Mouse (Mus musculus) heart, embryonic 16.5 days (tissue): Measurements from ENCODE around the gene Ndufa12. TPM values are rescaled to one million over a fixed set of nuclear protein-coding genes. Genes with fewer than 3 reads are reported as not detected.

Source experiments
- ATAC-seq: fragments of 200-750 bp; cut with Nextera tagmentation; replicated peaks from 2 replicates; pipeline ENCODE4 v1.8.0; 2017; ENCODE audit warnings: moderate number of reproducible peaks; ENCODE audit not compliant: insufficient read depth, low FRiP score; ENCODE audit errors: extremely low read depth
- H3K27ac ChIP-seq: fragments of 300-500 bp; sonication (generic); 2 replicates; pipeline ENCODE4 v1.5.1; 2014; ENCODE audit warnings: mild to moderate bottlenecking, low read length, control low read depth, moderate library complexity
- H3K27me3 ChIP-seq: fragments of 300-500 bp; sonication (generic); 2 replicates; pipeline ENCODE4 v1.6.1; 2014; ENCODE audit warnings: low read length, mixed read lengths; ENCODE audit not compliant: control insufficient read depth, insufficient read depth
- H3K36me3 ChIP-seq: fragments of 300-500 bp; sonication (generic); 2 replicates; pipeline ENCODE4 v1.6.1; 2014; ENCODE audit not compliant: control insufficient read depth, insufficient read depth
- H3K4me1 ChIP-seq: fragments of 300-500 bp; sonication (generic); 2 replicates; pipeline ENCODE4 v1.6.1; 2014; ENCODE audit warnings: low read length, mixed read lengths; ENCODE audit not compliant: control insufficient read depth, insufficient read depth
- H3K4me2 ChIP-seq: fragments of 300-500 bp; sonication (generic); 2 replicates; pipeline ENCODE4 v1.6.1; 2014; ENCODE audit warnings: low read depth, mild to moderate bottlenecking, control low read depth, low read length
- H3K4me3 ChIP-seq: fragments of 300-500 bp; sonication (generic); 2 replicates; pipeline ENCODE4 v1.5.1; 2014; ENCODE audit warnings: mild to moderate bottlenecking, control low read depth, low read length
- H3K9ac ChIP-seq: fragments of 300-500 bp; sonication (generic); 2 replicates; pipeline ENCODE4 v1.6.1; 2014; ENCODE audit warnings: low read length, control low read depth
- H3K9me3 ChIP-seq: fragments of 300-500 bp; sonication (generic); replicated peaks from 2 replicates; pipeline ENCODE4 v1.6.1; 2016; ENCODE audit warnings: low read length; ENCODE audit not compliant: control insufficient read depth
- WGBS: fragments of 180-500 bp; shearing (Covaris S2); extraction: QIAGEN DNeasy Blood & Tissue Kit; methylation state at CpG from one replicate; pipeline ENCODE4 v1.1.7; 2014; 5-methylcytosine and 5-hydroxymethylcytosine counted together
- polyA plus RNA-seq: library from polyadenylated mRNA; unstranded; fragments of >200 nt; fragmentation: Nextera tagmentation; extraction: Ambion mirVana; gene quantifications from 2 replicates; pipeline ENCODE4 v1.2.1, GENCODE M21; 2015

The Ndufa12 gene
- polyA plus RNA-seq, result 593 and 824 TPM in 2 replicates

DNA sequence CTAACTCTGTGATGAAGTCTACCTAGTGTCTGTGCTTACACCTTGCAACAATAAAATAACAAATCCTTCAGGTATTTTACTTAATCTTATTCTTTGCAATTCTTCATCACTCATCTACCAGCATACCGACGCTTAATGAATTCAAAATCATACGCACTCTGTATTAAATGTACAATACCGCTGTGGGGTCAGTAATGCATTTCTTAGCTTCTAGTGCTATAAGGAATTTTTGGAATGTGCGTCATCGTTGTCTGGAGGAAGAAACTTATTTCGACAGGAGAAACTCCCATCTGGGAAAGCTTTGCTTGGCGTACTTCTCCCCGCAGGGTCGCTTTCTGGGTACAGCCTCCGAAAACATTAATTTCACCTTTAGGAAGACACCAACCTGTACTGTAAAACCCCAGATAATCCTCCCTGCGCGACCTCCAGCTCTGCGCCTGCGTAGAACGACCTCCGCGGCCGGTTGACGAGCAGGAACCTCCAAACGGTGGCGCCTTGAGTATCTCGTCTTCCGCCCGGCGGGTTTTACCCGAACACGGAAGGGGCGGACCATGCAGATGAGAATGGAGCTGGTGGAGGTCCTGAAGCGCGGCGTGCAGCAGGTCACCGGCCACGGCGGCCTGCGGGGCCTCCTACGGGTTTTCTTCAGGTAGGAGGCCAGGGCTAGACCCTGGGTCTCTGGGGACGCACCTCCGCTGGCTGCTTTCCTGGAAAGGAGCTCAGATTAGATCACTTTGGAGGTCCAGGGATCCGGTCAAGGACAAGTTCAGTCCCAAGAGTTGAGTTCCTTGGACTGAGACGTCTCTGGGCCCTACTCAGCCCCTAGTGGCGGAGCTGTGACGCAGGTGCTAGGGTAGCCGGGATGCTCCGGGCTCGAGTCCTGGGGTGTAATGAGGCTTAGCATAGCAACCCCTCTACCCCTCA lies at the start of gene Ndufa12:
Ndufa12 (plus strand) TSS at position 239 of the 924 bp plus-strand sequence.
- peak within 1 kb of the TSS; percentile 85 for H3K4me2 ChIP-seq
- peak within 1 kb of the TSS; percentile 91 for H3K27ac ChIP-seq
- no peaks in the 10 kb centered on the region for H3K27me3 ChIP-seq
- no peaks in the 10 kb centered on the region for H3K9me3 ChIP-seq
- peak; percentile 95 for ATAC-seq
- under 1% methylated on average over 46 of the region's 46 CpGs for WGBS
- peaks cover 5% of the 10 kb centered on the region for H3K4me1 ChIP-seq
- peak within 1 kb of the TSS; percentile 84 for H3K4me3 ChIP-seq
- peak within 1 kb of the TSS; percentile 88 for H3K9ac ChIP-seq
- peaks cover 19% of the 10 kb centered on the region for H3K36me3 ChIP-seq

DNA sequence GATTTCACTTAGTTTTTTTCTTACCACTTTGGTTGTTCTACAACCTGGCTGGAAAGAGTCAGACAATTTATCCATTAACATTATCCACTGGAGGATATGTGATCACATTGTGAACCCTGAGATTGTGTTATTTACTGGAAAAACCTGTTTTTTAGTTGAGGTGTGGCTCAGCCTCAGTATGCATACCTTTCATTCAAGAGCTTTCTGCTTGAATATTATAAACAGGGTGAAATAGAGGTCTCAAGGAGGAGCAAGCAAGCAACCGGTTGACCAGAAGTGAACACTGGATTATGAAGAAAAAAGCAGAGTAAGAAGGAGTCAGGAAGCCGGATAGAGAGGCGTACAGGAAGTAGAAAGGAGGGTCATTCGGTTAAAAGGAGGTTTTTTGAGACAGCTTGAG lies 47.0 kb upstream of the Ndufa12 start:
- Histone ChIP-seq H3K9me3 (no peaks in the 10 kb centered on the region), H3K4me1 (peaks cover 14% of the 10 kb centered on the region), H3K9ac (no peak overlapping the region), H3K27me3 (no peaks in the 10 kb centered on the region), H3K4me3 (no peak overlapping the region), H3K27ac (no peak overlapping the region), H3K36me3 (no peaks in the 10 kb centered on the region), H3K4me2 (no peak overlapping the region)
- ATAC-seq, result no peak
- WGBS, result 72% methylated on average over 4 of the region's 4 CpGs

DNA sequence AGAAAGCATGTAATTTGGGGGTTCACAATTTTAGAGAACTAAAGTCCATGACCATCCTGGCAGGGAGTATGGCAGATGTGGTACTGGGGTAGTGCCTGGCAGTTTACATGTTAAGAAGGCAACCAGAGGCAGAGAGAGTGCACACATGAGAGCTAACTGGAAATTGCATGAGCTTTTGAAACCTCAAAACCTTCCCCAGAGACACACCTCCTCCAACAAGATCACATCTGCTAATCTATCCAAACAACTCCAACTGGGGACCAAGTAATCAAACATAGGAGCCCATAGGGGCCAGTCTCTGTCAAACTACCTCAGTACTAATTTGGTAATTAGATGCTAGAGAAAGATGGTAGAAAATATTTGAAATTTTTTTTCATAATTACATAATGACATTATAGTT lies 44.7 kb upstream of the Ndufa12 start:
- no peak overlapping the region for H3K4me2 ChIP-seq
- H3K9me3 ChIP-seq, result no peaks in the 10 kb centered on the region
- H3K27me3 ChIP-seq, result no peaks in the 10 kb centered on the region
- peaks cover 8% of the 10 kb centered on the region for H3K4me1 ChIP-seq
- H3K36me3 ChIP-seq, result peaks cover 14% of the 10 kb centered on the region
- H3K4me3 ChIP-seq, result no peak overlapping the region
- no peak for ATAC-seq
- no peak overlapping the region for H3K27ac ChIP-seq
- H3K9ac ChIP-seq, result no peak overlapping the region

DNA sequence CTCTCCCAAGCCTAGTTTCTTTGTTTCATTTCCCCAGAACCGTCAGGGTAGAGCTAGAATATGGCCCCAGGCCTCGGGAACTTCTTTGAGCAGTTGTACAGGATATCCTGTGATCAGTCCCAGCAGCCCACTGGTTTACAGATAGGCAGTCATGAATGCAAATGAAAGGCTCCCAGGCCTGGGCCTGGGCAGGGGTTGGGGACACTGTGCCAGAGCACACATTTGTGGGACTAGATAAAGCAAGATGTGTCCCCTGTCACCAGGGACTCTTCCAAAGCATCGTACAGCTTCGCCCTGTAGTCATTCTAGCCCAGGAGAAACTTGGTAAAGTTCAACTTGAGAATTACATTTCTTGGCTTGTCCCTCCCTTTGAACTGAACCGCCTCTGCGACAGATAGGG lies 39.6 kb upstream of the Ndufa12 start:
- Histone ChIP-seq H3K36me3 (peaks cover 30% of the 10 kb centered on the region), H3K27me3 (no peaks in the 10 kb centered on the region), H3K9me3 (no peaks in the 10 kb centered on the region), H3K4me2 (no peak overlapping the region), H3K9ac (no peak overlapping the region), H3K4me3 (no peak overlapping the region), H3K27ac (no peak overlapping the region), H3K4me1 (no peaks in the 10 kb centered on the region)
- WGBS, result 80% methylated on average over 6 of the region's 6 CpGs
- ATAC-seq, result no peak

DNA sequence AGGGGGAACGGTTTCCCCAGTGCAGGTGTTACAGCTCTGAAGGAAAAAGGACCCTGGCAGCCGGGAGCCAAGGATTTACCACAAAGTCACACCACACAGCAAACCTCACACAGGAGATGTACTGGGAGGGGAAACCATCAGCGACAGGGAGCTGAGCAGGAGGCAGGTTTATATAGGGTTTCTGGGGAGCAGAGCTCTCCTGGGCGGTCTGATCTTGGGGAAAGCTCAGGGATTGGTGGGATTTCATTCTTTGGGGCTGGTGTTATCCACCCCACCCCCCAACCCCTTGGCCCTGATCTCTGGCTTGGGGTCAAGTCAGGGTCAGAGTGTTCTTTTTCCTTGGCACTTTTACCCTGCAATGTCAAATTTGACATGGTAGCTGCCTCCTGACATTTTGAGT lies 39.1 kb upstream of the Ndufa12 start:
- 84% methylated on average over 4 of the region's 4 CpGs for WGBS
- no peaks in the 10 kb centered on the region for H3K4me1 ChIP-seq
- H3K36me3 ChIP-seq, result peaks cover 30% of the 10 kb centered on the region

DNA sequence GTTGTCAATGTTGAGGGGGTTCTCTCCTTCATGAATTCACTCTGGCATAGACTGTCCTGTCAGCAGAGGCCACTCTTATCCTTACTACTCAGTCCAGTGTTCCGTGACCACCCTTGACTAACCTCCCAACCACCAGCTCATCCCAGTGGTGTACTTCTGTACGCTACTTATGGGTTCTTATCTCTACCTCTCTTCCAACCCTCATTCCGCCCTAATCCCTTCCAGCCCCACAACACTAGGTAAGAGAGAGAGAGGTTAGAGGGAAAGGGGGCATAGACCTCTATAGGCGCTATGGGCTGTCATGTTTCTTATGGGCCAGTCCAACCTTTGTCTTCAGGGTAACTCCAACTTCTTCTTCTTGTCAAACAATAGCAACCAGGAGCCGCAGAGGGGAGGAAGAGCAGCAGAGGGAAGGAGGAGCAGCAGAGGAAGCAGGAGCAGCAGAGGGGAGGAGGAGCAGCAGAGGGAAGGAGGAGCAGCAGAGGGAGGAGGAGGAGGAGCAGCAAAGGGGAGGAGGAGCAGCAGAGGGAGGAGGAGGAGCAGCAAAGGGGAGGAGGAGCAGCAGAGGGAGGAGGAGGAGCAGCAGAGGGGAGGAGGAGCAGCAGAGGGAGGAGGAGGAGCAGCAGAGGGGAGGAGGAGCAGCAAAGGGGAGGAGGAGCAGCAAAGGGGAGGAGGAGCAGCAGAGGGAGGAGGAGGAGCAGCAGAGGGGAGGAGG lies 37.3 kb upstream of the Ndufa12 start:
- Histone ChIP-seq H3K9ac (no peak overlapping the region), H3K4me3 (no peak overlapping the region), H3K27ac (no peak overlapping the region), H3K27me3 (no peaks in the 10 kb centered on the region), H3K36me3 (peaks cover 35% of the 10 kb centered on the region), H3K4me2 (no peak overlapping the region), H3K9me3 (no peaks in the 10 kb centered on the region), H3K4me1 (no peaks in the 10 kb centered on the region)
- ATAC-seq, result no peak
- WGBS, result 76% methylated on average over 5 of the region's 5 CpGs

More for the DNA sequence above, 39.1 kb upstream of the Ndufa12 start:
- no peaks in the 10 kb centered on the region for H3K9me3 ChIP-seq
- ATAC-seq, result no peak
- H3K4me2 ChIP-seq, result no peak overlapping the region
- H3K4me3 ChIP-seq, result no peak overlapping the region
- no peak overlapping the region for H3K27ac ChIP-seq
- H3K9ac ChIP-seq, result no peak overlapping the region
- no peaks in the 10 kb centered on the region for H3K27me3 ChIP-seq

DNA sequence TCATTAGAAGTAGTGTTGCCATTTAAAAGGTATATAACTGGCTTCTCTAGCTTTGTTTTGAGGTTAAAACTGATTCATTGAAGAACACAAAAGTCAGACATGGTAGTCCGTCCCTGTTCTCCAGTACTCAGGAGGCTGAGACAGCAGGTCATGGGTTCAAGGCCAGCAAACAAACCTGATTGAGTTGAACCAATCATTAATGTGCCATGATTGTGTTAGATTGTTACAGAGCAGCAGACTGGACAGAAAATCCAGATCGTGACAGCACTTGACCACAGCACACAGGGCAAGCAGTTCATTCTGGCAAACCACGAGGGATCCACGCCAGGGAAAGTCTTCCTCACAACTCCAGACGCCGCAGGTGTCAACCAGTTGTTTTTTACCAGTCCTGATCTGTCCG lies 36.5 kb upstream of the Ndufa12 start:
- H3K4me2 ChIP-seq, result no peak overlapping the region
- no peak overlapping the region for H3K4me3 ChIP-seq
- 89% methylated on average over 7 of the region's 7 CpGs for WGBS
- no peak overlapping the region for H3K27ac ChIP-seq
- H3K27me3 ChIP-seq, result no peaks in the 10 kb centered on the region
- no peaks in the 10 kb centered on the region for H3K9me3 ChIP-seq
- ATAC-seq, result no peak
- H3K9ac ChIP-seq, result no peak overlapping the region
- H3K4me1 ChIP-seq, result no peaks in the 10 kb centered on the region
- peaks cover 34% of the 10 kb centered on the region for H3K36me3 ChIP-seq

DNA sequence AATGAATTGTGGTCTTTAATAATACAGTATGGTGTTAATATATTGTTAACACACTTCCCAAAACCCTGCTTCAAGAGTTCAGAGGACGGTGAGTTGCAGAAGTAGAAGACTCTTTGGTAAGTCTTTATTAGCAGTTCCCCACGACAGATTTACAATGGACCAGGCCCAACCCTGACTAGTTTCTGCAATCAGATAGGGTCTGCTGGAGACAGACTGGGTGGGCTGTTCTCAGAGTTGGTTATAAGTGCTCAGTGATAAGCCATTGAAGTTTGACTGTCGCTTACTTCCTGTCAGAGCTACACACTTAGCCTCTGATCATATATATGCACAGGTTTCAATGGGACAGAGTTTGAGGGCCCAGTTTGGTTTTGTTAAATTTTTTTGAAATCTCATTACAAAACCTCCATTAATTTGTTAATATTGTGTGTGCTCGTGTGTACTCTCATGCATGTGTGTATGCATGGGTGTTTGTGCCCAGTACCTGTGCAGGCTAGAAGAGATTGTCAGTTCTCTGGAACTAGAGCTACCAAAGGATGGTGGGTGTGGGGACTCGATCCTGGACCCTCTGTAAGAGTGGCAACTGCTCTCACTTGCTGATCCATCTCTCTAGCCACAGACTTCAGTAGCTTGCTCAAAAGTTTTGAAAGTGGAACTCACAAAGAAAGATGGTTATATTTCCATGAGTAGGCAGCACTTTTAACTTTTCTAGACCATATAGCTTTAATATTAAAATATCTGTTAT lies 34.2 kb upstream of the Ndufa12 start:
- WGBS, result 77% methylated on average over 5 of the region's 5 CpGs
- Histone ChIP-seq H3K4me2 (no peak overlapping the region), H3K27me3 (no peaks in the 10 kb centered on the region), H3K4me3 (no peak overlapping the region), H3K27ac (no peak overlapping the region), H3K9me3 (no peaks in the 10 kb centered on the region), H3K9ac (no peak overlapping the region), H3K4me1 (no peaks in the 10 kb centered on the region), H3K36me3 (peaks cover 38% of the 10 kb centered on the region)
- no peak for ATAC-seq
